Mouse (Mus musculus) heart, embryonic 16.5 days (tissue): Measurements from ENCODE around the gene Dok5. TPM values are rescaled to one million over a fixed set of nuclear protein-coding genes. Genes with fewer than 3 reads are reported as not detected.

Source experiments
- ATAC-seq: fragments of 200-750 bp; cut with Nextera tagmentation; replicated peaks from 2 replicates; pipeline ENCODE4 v1.8.0; 2017; ENCODE audit warnings: moderate number of reproducible peaks; ENCODE audit not compliant: insufficient read depth, low FRiP score; ENCODE audit errors: extremely low read depth
- H3K27ac ChIP-seq: fragments of 300-500 bp; sonication (generic); 2 replicates; pipeline ENCODE4 v1.5.1; 2014; ENCODE audit warnings: mild to moderate bottlenecking, low read length, control low read depth, moderate library complexity
- H3K27me3 ChIP-seq: fragments of 300-500 bp; sonication (generic); 2 replicates; pipeline ENCODE4 v1.6.1; 2014; ENCODE audit warnings: low read length, mixed read lengths; ENCODE audit not compliant: control insufficient read depth, insufficient read depth
- H3K36me3 ChIP-seq: fragments of 300-500 bp; sonication (generic); 2 replicates; pipeline ENCODE4 v1.6.1; 2014; ENCODE audit not compliant: control insufficient read depth, insufficient read depth
- H3K4me1 ChIP-seq: fragments of 300-500 bp; sonication (generic); 2 replicates; pipeline ENCODE4 v1.6.1; 2014; ENCODE audit warnings: low read length, mixed read lengths; ENCODE audit not compliant: control insufficient read depth, insufficient read depth
- H3K4me2 ChIP-seq: fragments of 300-500 bp; sonication (generic); 2 replicates; pipeline ENCODE4 v1.6.1; 2014; ENCODE audit warnings: low read depth, mild to moderate bottlenecking, control low read depth, low read length
- H3K4me3 ChIP-seq: fragments of 300-500 bp; sonication (generic); 2 replicates; pipeline ENCODE4 v1.5.1; 2014; ENCODE audit warnings: mild to moderate bottlenecking, control low read depth, low read length
- H3K9ac ChIP-seq: fragments of 300-500 bp; sonication (generic); 2 replicates; pipeline ENCODE4 v1.6.1; 2014; ENCODE audit warnings: low read length, control low read depth
- H3K9me3 ChIP-seq: fragments of 300-500 bp; sonication (generic); replicated peaks from 2 replicates; pipeline ENCODE4 v1.6.1; 2016; ENCODE audit warnings: low read length; ENCODE audit not compliant: control insufficient read depth
- WGBS: fragments of 180-500 bp; shearing (Covaris S2); extraction: QIAGEN DNeasy Blood & Tissue Kit; methylation state at CpG from one replicate; pipeline ENCODE4 v1.1.7; 2014; 5-methylcytosine and 5-hydroxymethylcytosine counted together
- polyA plus RNA-seq: library from polyadenylated mRNA; unstranded; fragments of >200 nt; fragmentation: Nextera tagmentation; extraction: Ambion mirVana; gene quantifications from 2 replicates; pipeline ENCODE4 v1.2.1, GENCODE M21; 2015

Gene Dok5
- polyA plus RNA-seq, 1 experiment from 2014 or later = 6.1 TPM

DNA sequence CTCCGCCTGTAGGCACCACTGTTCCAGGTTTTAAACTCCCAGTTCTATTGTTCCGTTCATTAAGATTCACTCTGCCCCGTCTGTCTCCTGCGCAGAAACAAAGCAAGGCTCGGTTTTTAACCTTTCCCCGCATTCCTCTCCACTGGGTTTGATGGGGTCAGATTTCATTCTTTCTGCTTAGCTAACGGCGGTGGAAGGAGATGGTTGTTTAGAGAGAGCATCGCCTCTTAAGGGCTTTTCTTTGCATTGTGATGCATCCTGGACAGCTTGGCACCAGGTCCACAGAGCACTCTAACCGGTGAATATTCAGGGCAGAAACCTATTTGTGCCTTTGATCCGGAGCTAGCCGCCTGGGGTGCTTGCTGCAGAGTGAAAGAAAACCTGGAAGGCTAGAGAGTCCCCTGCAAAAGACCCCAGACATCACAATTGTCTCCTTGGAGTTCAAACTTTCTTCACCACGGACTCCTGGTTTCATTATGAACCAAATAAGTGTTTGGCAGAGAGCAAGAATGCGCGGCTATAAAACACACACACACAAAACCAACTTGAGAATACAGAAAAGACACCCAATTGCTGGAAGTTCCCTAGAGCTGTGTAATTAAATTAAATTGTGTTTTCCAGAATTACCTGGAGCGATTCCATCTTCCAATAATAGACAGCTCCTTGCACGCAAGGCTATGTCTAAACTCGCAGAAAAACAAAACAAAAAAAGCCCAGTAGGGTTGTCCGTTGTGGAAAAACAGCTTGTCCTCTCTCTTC lies 40.7 kb downstream of the Dok5 start:
- Histone ChIP-seq H3K4me1 (0 out of 2 replicates have a peak, but pooled peaks cover 4% of the 10 kb centered on the region), H3K4me3 (no peak overlapping the region), H3K36me3 (no peaks in the 10 kb centered on the region), H3K9me3 (no peaks in the 10 kb centered on the region), H3K27ac (no peak overlapping the region), H3K9ac (no peak overlapping the region), H3K4me2 (peak overlapping the region; percentile 38), H3K27me3 (no peaks in the 10 kb centered on the region)
- WGBS = 21% methylated on average over 19 of the region's 19 CpGs
- no peak for ATAC-seq

DNA sequence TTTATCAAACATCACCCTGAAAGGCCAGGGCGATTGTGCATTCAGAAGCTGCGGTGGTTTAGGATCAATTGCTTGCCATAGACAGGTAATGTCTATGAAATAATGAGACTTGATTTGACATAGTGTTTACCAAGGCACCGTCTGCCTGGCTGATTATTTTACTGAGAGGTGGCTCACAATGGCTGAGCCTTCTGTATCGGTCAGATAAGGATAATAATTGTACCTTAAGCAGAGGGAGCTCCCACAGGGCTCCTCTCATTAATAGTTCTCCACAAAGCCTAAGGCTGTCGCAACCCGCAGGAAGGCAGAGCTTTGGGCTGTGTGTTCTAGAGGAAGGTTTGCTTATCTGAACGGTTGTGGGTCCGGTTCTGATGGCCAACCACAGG lies 41.3 kb downstream of the Dok5 start:
- H3K9me3 ChIP-seq = no peaks in the 10 kb centered on the region
- WGBS = 59% methylated on average over 8 of the region's 8 CpGs
- no peaks in the 10 kb centered on the region for H3K27me3 ChIP-seq
- H3K36me3 ChIP-seq = no peaks in the 10 kb centered on the region
- no peak overlapping the region for H3K27ac ChIP-seq
- no peak overlapping the region for H3K4me3 ChIP-seq
- H3K4me2 ChIP-seq = no peak overlapping the region
- no peak for ATAC-seq
- H3K4me1 ChIP-seq = 0 out of 2 replicates have a peak, but pooled peaks cover 2% of the 10 kb centered on the region
- no peak overlapping the region for H3K9ac ChIP-seq

DNA sequence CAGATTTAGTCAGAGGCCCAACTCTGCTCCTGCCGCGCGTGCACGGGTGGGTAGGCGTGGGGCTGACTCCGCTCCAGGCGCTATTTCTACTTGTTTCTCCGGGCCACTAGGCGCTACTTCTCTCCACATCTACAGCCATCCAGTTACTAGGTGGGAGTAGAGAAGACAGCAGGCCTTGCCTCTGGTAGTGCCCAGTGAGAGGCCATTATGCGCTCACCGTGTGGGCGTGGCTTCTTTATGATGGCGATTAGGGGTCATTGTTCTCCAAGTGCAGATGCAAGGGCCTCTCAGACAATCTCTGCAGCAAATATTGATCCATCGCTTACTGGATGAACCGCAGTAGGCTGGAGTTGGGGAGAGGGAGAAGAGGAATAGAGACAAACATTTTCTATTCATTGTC lies 44.0 kb downstream of the Dok5 start:
- WGBS = 88% methylated on average over 15 of the region's 15 CpGs
- Histone ChIP-seq H3K9ac (no peak overlapping the region), H3K4me3 (no peak overlapping the region), H3K27ac (no peak overlapping the region), H3K4me1 (0 out of 2 replicates have a peak, but pooled peaks cover 2% of the 10 kb centered on the region), H3K9me3 (no peaks in the 10 kb centered on the region), H3K36me3 (no peaks in the 10 kb centered on the region), H3K4me2 (no peak overlapping the region), H3K27me3 (no peaks in the 10 kb centered on the region)
- no peak for ATAC-seq

DNA sequence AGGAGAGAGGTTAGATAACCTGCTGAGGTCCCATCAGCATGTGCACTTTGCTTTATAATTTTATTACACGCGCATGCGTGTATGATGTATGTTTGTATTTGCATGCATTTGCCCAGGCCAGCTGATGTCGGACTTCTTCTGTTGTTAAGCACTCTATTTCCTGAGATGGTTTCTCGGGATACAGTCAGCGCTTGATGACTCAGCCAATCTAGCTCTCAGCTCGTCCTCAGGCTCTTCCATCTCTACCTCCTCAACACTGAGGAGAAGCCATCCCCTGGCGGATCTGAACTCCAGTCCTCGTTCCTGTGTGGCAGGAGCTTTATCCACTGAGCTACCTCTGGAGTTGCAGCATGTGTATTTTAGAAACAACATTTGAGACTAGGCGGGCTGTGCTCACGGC lies 44.5 kb downstream of the Dok5 start:
- no peak for ATAC-seq
- Histone ChIP-seq H3K9me3 (no peaks in the 10 kb centered on the region), H3K27ac (no peak overlapping the region), H3K27me3 (no peaks in the 10 kb centered on the region), H3K4me3 (no peak overlapping the region), H3K36me3 (no peaks in the 10 kb centered on the region), H3K4me2 (no peak overlapping the region), H3K9ac (no peak overlapping the region), H3K4me1 (0 out of 2 replicates have a peak, but pooled peaks cover 2% of the 10 kb centered on the region)
- WGBS = 85% methylated on average over 11 of the region's 11 CpGs

DNA sequence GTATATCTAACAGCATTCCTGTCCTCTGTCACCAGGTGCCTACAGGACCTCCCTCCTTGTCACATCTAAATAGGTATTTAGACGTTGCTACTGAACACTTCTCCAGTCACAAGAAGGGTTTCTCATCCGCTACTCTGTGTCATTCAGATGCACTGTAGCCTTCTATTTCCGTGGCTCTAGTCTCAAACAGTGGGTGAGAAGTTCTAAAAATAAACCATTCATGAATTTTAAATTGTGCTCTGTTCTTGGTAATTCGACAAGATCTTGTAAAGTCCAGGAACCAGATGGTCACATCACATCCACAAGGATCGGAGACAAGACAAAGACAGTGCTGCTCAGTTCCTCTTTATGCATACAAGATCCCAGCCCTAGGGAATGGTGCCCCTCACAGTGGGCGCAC lies 46.0 kb downstream of the Dok5 start:
- no peak for ATAC-seq
- Histone ChIP-seq H3K4me1 (0 out of 2 replicates have a peak, but pooled peaks cover 2% of the 10 kb centered on the region), H3K27me3 (no peaks in the 10 kb centered on the region), H3K9ac (no peak overlapping the region), H3K36me3 (no peaks in the 10 kb centered on the region), H3K4me2 (no peak overlapping the region), H3K27ac (no peak overlapping the region), H3K4me3 (no peak overlapping the region), H3K9me3 (no peaks in the 10 kb centered on the region)
- 63% methylated on average over 6 of the region's 6 CpGs for WGBS

DNA sequence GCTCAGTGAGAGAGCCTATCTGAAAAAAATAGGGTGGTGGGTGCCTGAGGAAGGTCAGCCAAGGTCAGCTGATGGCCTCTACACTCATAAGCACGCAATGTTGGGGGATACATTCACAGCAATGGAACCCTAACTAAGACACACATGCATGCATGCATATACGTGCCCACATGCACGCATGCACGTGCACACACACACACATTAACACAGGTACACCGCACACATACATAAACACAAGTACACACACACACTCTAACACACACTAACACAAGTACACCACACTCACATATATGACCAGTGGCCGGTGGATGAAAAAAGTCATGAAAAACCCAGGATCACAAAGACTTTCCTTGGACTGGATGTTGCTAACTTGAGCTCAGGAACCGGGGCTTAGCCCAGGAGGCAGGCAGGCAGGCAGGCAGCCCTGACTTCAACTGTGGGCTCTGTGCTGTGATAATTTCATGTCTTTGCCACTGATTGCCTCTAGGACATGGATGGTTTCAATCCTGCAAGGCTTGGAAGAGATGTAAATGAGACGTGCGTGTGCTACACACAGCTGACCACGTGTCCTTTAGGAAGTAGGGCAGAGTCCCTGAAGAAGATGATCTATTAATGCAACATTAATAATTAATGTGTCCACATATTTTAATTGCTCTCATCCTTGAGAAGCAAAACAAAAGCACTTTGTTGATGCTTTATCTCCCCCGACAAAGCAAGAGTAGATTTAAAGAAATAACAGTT lies 48.6 kb downstream of the Dok5 start:
- H3K4me1 ChIP-seq = no peaks in the 10 kb centered on the region
- H3K9ac ChIP-seq = no peak overlapping the region
- H3K4me3 ChIP-seq = no peak overlapping the region
- H3K36me3 ChIP-seq = no peaks in the 10 kb centered on the region
- no peak overlapping the region for H3K4me2 ChIP-seq
- no peak for ATAC-seq
- no peaks in the 10 kb centered on the region for H3K27me3 ChIP-seq
- H3K9me3 ChIP-seq = no peaks in the 10 kb centered on the region
- H3K27ac ChIP-seq = no peak overlapping the region
- WGBS = 85% methylated on average over 11 of the region's 11 CpGs

DNA sequence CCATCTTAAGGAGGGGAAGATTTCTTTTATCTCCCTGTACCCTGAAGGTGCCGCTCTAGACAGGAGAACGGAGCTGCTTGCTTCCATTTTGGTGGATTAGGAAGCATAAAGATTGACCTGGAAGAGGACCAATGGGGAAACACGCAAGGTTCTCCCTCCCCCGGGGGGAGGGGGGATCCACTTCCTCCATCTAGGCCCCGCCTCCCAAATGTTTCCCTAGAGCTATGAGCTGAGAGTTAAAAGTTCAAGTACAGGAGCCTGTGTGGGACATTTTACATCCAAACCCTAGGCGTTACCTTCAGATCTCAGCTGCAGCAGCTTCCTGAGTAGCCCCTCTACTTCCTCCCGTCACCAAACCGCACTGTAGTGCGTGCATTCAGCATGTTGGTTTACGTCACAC lies 56.5 kb downstream of the Dok5 start:
- Histone ChIP-seq H3K4me2 (no peak overlapping the region), H3K9ac (no peak overlapping the region), H3K36me3 (no peaks in the 10 kb centered on the region), H3K4me1 (no peaks in the 10 kb centered on the region), H3K4me3 (no peak overlapping the region), H3K9me3 (no peaks in the 10 kb centered on the region), H3K27me3 (no peaks in the 10 kb centered on the region), H3K27ac (no peak overlapping the region)
- ATAC-seq = no peak
- 93% methylated on average over 10 of the region's 10 CpGs for WGBS

DNA sequence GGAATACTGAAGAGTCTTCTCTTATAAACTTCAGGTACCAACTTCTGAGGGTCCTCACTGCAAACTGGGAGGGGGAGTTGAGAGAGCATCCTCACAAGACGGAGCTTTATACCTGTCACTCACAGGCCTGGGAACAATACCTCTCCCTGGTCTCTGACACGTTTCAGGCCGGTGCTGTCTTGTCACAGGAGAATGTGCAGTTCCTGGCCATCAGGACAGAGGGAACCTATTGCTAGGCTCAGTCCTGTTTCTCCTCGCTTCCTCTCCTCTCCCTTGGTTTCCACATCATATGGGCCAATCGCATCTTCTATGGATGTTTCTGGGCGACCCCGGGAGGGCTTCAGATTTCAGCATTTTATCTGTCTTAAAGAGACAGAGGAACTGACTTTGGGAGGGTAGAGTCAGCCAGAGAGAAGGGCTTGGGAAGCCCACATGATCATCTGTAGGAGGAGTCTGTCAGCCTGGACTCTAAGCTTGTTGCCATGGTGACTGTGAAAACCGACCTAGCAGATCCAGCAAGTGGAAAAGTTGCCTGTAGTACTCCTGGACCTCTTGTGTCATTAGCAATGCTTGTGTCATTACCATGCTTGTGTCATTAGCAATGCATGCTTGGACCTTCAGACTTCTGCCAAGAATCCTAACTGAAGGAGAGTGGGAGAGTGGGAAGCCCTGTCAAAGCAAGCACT lies 59.9 kb downstream of the Dok5 start:
- Histone ChIP-seq H3K4me2 (no peak overlapping the region), H3K4me3 (no peak overlapping the region), H3K36me3 (no peaks in the 10 kb centered on the region), H3K27ac (no peak overlapping the region), H3K27me3 (no peaks in the 10 kb centered on the region), H3K9me3 (peaks cover 5% of the 10 kb centered on the region), H3K4me1 (no peaks in the 10 kb centered on the region), H3K9ac (no peak overlapping the region)
- ATAC-seq = no peak
- 32% methylated on average over 8 of the region's 8 CpGs for WGBS

DNA sequence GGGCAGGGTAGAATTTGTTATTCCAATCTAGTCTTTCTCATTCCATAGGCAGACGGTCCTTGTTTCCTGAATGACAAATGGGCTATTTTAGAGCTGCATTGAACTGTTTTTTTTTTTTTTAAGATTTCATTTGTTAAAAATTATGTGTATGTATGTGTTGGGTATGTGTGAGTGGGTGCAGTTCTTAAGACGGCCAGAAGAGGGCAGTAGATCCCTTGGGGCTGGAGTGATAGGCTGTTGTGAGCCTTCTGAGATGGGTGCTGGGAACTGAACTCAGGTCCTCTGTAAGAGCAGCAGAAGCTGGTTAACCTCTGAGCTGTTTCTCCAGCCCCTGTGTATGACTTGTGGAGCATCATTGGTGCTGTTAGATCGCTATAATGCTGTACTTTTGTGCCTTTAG lies 63.6 kb downstream of the Dok5 start:
- H3K27ac ChIP-seq = no peak overlapping the region
- peaks cover 5% of the 10 kb centered on the region for H3K9me3 ChIP-seq
- no peaks in the 10 kb centered on the region for H3K4me1 ChIP-seq
- no peaks in the 10 kb centered on the region for H3K27me3 ChIP-seq
- H3K36me3 ChIP-seq = no peaks in the 10 kb centered on the region
- WGBS = 84% methylated on average over 3 of the region's 3 CpGs
- ATAC-seq = no peak
- H3K4me2 ChIP-seq = no peak overlapping the region
- H3K4me3 ChIP-seq = no peak overlapping the region
- H3K9ac ChIP-seq = no peak overlapping the region
